Mouse (Mus musculus): ENCODE measurements around the gene Tcf7l1. TPM values are rescaled to one million over a fixed set of nuclear protein-coding genes. Genes with fewer than 3 reads are reported as not detected.
A peak's percentile ranks its signal among the peaks of the same experiment; 100 is the strongest.

The Tcf7l1 gene
- polyA plus RNA-seq, 1 experiment from 2014 or later: 13.6 TPM

GRCm38 (mm10) chr6:72647383-72647820, 141.7 kb downstream of the Tcf7l1 start:
- Histone ChIP-seq H3K27ac (ENCODE audit: low read length) (no peak overlapping the region; the same call in 1 of the 2 replicates), H3K9me3 (replicated peaks; ENCODE audit: control insufficient read depth, low read length) (no peaks in the 10 kb centered on the region), H3K9ac (ENCODE audit: low read length) (no peak overlapping the region), H3K36me3 (ENCODE audit: control insufficient read depth, insufficient read depth) (no peaks in the 10 kb centered on the region), H3K4me2 (ENCODE audit: low read depth, low read length) (peak overlapping the region; percentile 1; the same call in 1 of the 2 replicates), H3K27me3 (ENCODE audit: control insufficient read depth, insufficient read depth, low read length) (no peaks in the 10 kb centered on the region), H3K4me1 (ENCODE audit: control insufficient read depth, insufficient read depth, low read length) (0 out of 2 replicates have a peak, but pooled peaks cover 3% of the 10 kb centered on the region), H3K4me3 (ENCODE audit: low read length) (no peak overlapping the region)
- WGBS: 25% methylated on average over 10 of the region's 10 CpGs
- ATAC-seq (replicated peaks; ENCODE audit: extremely low read depth, insufficient read depth, low FRiP score): peak; percentile 86

- Histone ChIP-seq H3K9ac (ENCODE audit: low read length) (no peak overlapping the region), H3K9me3 (replicated peaks; ENCODE audit: control insufficient read depth, low read length) (no peaks in the 10 kb centered on the region), H3K4me1 (ENCODE audit: control insufficient read depth, insufficient read depth, low read length) (0 out of 2 replicates have a peak, but pooled peaks cover 3% of the 10 kb centered on the region), H3K27ac (ENCODE audit: low read length) (no peak overlapping the region), H3K27me3 (ENCODE audit: control insufficient read depth, insufficient read depth, low read length) (no peaks in the 10 kb centered on the region), H3K4me2 (ENCODE audit: low read depth, low read length) (no peak overlapping the region), H3K36me3 (ENCODE audit: control insufficient read depth, insufficient read depth) (no peaks in the 10 kb centered on the region), H3K4me3 (ENCODE audit: low read length) (no peak overlapping the region)
- 87% methylated on average over 7 of the region's 7 CpGs for WGBS
- no peak for ATAC-seq (replicated peaks; ENCODE audit: extremely low read depth, insufficient read depth, low FRiP score)
Observed at GRCm38 (mm10) chr6:72645364-72645763, 143.7 kb downstream of the Tcf7l1 start.

- 64% methylated on average over 4 of the region's 4 CpGs for WGBS
- no peaks in the 10 kb centered on the region for H3K9me3 ChIP-seq (replicated peaks; ENCODE audit: control insufficient read depth, low read length)
- ATAC-seq (replicated peaks; ENCODE audit: extremely low read depth, insufficient read depth, low FRiP score): no peak
- no peak overlapping the region for H3K9ac ChIP-seq (ENCODE audit: low read length)
- H3K4me2 ChIP-seq (ENCODE audit: low read depth, low read length): no peak overlapping the region
- H3K36me3 ChIP-seq (ENCODE audit: control insufficient read depth, insufficient read depth): no peaks in the 10 kb centered on the region
- 0 out of 2 replicates have a peak, but pooled peaks cover 3% of the 10 kb centered on the region for H3K4me1 ChIP-seq (ENCODE audit: control insufficient read depth, insufficient read depth, low read length)
- no peaks in the 10 kb centered on the region for H3K27me3 ChIP-seq (ENCODE audit: control insufficient read depth, insufficient read depth, low read length)
- no peak overlapping the region for H3K27ac ChIP-seq (ENCODE audit: low read length)
- H3K4me3 ChIP-seq (ENCODE audit: low read length): no peak overlapping the region
Observed at GRCm38 (mm10) chr6:72644576-72644975, 144.5 kb downstream of the Tcf7l1 start.

GRCm38 (mm10) chr6:72641218-72641954, 147.7 kb downstream of the Tcf7l1 start:
- Histone ChIP-seq H3K4me1 (ENCODE audit: control insufficient read depth, insufficient read depth, low read length) (0 out of 2 replicates have a peak, but pooled peaks cover under 1% of the 10 kb centered on the region), H3K36me3 (ENCODE audit: control insufficient read depth, insufficient read depth) (no peaks in the 10 kb centered on the region)

GRCm38 (mm10) chr6:72636940-72637339, 152.1 kb downstream of the Tcf7l1 start:
- Histone ChIP-seq H3K9ac (ENCODE audit: low read length) (no peak overlapping the region), H3K9me3 (replicated peaks; ENCODE audit: control insufficient read depth, low read length) (no peaks in the 10 kb centered on the region), H3K4me3 (ENCODE audit: low read length) (no peak overlapping the region), H3K4me2 (ENCODE audit: low read depth, low read length) (no peak overlapping the region), H3K27me3 (ENCODE audit: control insufficient read depth, insufficient read depth, low read length) (no peaks in the 10 kb centered on the region), H3K36me3 (ENCODE audit: control insufficient read depth, insufficient read depth) (no peaks in the 10 kb centered on the region), H3K27ac (ENCODE audit: low read length) (no peak overlapping the region), H3K4me1 (ENCODE audit: control insufficient read depth, insufficient read depth, low read length) (0 out of 2 replicates have a peak, but pooled peaks cover 4% of the 10 kb centered on the region)
- 76% methylated on average over 3 of the region's 3 CpGs for WGBS
- ATAC-seq (replicated peaks; ENCODE audit: extremely low read depth, insufficient read depth, low FRiP score): no peak

More at GRCm38 (mm10) chr6:72641218-72641954, 147.7 kb downstream of the Tcf7l1 start:
- H3K27ac ChIP-seq (ENCODE audit: low read length): no peak overlapping the region
- H3K4me2 ChIP-seq (ENCODE audit: low read depth, low read length): no peak overlapping the region
- H3K27me3 ChIP-seq (ENCODE audit: control insufficient read depth, insufficient read depth, low read length): no peaks in the 10 kb centered on the region
- no peak overlapping the region for H3K4me3 ChIP-seq (ENCODE audit: low read length)
- no peak for ATAC-seq (replicated peaks; ENCODE audit: extremely low read depth, insufficient read depth, low FRiP score)
- H3K9ac ChIP-seq (ENCODE audit: low read length): no peak overlapping the region
- H3K9me3 ChIP-seq (replicated peaks; ENCODE audit: control insufficient read depth, low read length): no peaks in the 10 kb centered on the region
- 72% methylated on average over 18 of the region's 18 CpGs for WGBS

GRCm38 (mm10) chr6:72635760-72636431, 153.2 kb downstream of the Tcf7l1 start:
- peak overlapping the region; percentile 57; the same call in 1 of the 2 replicates for H3K9ac ChIP-seq (ENCODE audit: low read length)
- H3K4me2 ChIP-seq (ENCODE audit: low read depth, low read length): peak overlapping the region; percentile 46
- H3K36me3 ChIP-seq (ENCODE audit: control insufficient read depth, insufficient read depth): 0 out of 2 replicates have a peak, but pooled peaks cover 2% of the 10 kb centered on the region
- H3K27ac ChIP-seq (ENCODE audit: low read length): no peak overlapping the region
- H3K4me3 ChIP-seq (ENCODE audit: low read length): no peak overlapping the region
- H3K4me1 ChIP-seq (ENCODE audit: control insufficient read depth, insufficient read depth, low read length): 0 out of 2 replicates have a peak, but pooled peaks cover 4% of the 10 kb centered on the region
- no peaks in the 10 kb centered on the region for H3K27me3 ChIP-seq (ENCODE audit: control insufficient read depth, insufficient read depth, low read length)
- H3K9me3 ChIP-seq (replicated peaks; ENCODE audit: control insufficient read depth, low read length): no peaks in the 10 kb centered on the region
- ATAC-seq (replicated peaks; ENCODE audit: extremely low read depth, insufficient read depth, low FRiP score): peak; percentile 75
- 42% methylated on average over 12 of the region's 12 CpGs for WGBS

GRCm38 (mm10) chr6:72634311-72634710, 154.7 kb downstream of the Tcf7l1 start:
- ATAC-seq (replicated peaks; ENCODE audit: extremely low read depth, insufficient read depth, low FRiP score): no peak
- Histone ChIP-seq H3K9me3 (replicated peaks; ENCODE audit: control insufficient read depth, low read length) (no peaks in the 10 kb centered on the region), H3K4me2 (ENCODE audit: low read depth, low read length) (no peak overlapping the region), H3K4me1 (ENCODE audit: control insufficient read depth, insufficient read depth, low read length) (0 out of 2 replicates have a peak, but pooled peaks cover 4% of the 10 kb centered on the region), H3K27ac (ENCODE audit: low read length) (no peak overlapping the region), H3K4me3 (ENCODE audit: low read length) (no peak overlapping the region), H3K36me3 (ENCODE audit: control insufficient read depth, insufficient read depth) (peaks cover 6% of the 10 kb centered on the region; the same call in 1 of the 2 replicates), H3K27me3 (ENCODE audit: control insufficient read depth, insufficient read depth, low read length) (no peaks in the 10 kb centered on the region), H3K9ac (ENCODE audit: low read length) (no peak overlapping the region)
- WGBS: 68% methylated on average over 10 of the region's 10 CpGs

- no peak overlapping the region for H3K27ac ChIP-seq (ENCODE audit: low read length)
- WGBS: 74% methylated on average over 6 of the region's 6 CpGs
- H3K9ac ChIP-seq (ENCODE audit: low read length): no peak overlapping the region
- peaks cover 9% of the 10 kb centered on the region for H3K36me3 ChIP-seq (ENCODE audit: control insufficient read depth, insufficient read depth)
- no peak for ATAC-seq (replicated peaks; ENCODE audit: extremely low read depth, insufficient read depth, low FRiP score)
- H3K4me1 ChIP-seq (ENCODE audit: control insufficient read depth, insufficient read depth, low read length): 0 out of 2 replicates have a peak, but pooled peaks cover 4% of the 10 kb centered on the region
- H3K4me3 ChIP-seq (ENCODE audit: low read length): no peak overlapping the region
- H3K9me3 ChIP-seq (replicated peaks; ENCODE audit: control insufficient read depth, low read length): no peaks in the 10 kb centered on the region
- no peaks in the 10 kb centered on the region for H3K27me3 ChIP-seq (ENCODE audit: control insufficient read depth, insufficient read depth, low read length)
- no peak overlapping the region for H3K4me2 ChIP-seq (ENCODE audit: low read depth, low read length)
Observed at GRCm38 (mm10) chr6:72631700-72632099, 157.4 kb downstream of the Tcf7l1 start.

- 89% methylated on average over 14 of the region's 14 CpGs for WGBS
- no peak overlapping the region for H3K27ac ChIP-seq (ENCODE audit: low read length)
- no peak overlapping the region for H3K4me2 ChIP-seq (ENCODE audit: low read depth, low read length)
- no peak overlapping the region for H3K9ac ChIP-seq (ENCODE audit: low read length)
- peaks cover 9% of the 10 kb centered on the region for H3K36me3 ChIP-seq (ENCODE audit: control insufficient read depth, insufficient read depth)
- no peak overlapping the region for H3K4me3 ChIP-seq (ENCODE audit: low read length)
- H3K27me3 ChIP-seq (ENCODE audit: control insufficient read depth, insufficient read depth, low read length): no peaks in the 10 kb centered on the region
- no peak for ATAC-seq (replicated peaks; ENCODE audit: extremely low read depth, insufficient read depth, low FRiP score)
- no peaks in the 10 kb centered on the region for H3K9me3 ChIP-seq (replicated peaks; ENCODE audit: control insufficient read depth, low read length)
- H3K4me1 ChIP-seq (ENCODE audit: control insufficient read depth, insufficient read depth, low read length): no peaks in the 10 kb centered on the region
Observed at GRCm38 (mm10) chr6:72630961-72631360, 158.1 kb downstream of the Tcf7l1 start.
